Mouse (Mus musculus): ENCODE results near the gene Diaph2. TPM values are rescaled to one million over a fixed set of nuclear protein-coding genes. Genes with fewer than 3 reads are reported as not detected.

The Diaph2 gene
- total and polyA plus RNA-seq, 3 experiments: not detected

GRCm38 (mm10) chrX:130452488-130452823 lies 702.9 kb downstream of the Diaph2 start:
- DNase-seq (ENCODE audit: low spot score): no peak
- no peak for TF ChIP-seq CTCF (IDR thresholded peaks at IDR 0.05; ENCODE audit: low read depth, low read length)
- TF ChIP-seq GATA1 (IDR thresholded peaks at IDR 0.05; ENCODE audit: borderline replicate concordance, low read length): no peak
- TF ChIP-seq TAL1 (conservative IDR thresholded peaks at IDR 0.05; ENCODE audit: low read depth, low read length): no peak
- no peak for TF ChIP-seq GATA2 (IDR thresholded peaks at IDR 0.05; ENCODE audit: borderline replicate concordance, low read depth, low read length)
- no peak for TF ChIP-seq POLR2AphosphoS5 (IDR thresholded peaks at IDR 0.05; ENCODE audit: insufficient replicate concordance, low read depth, low read length)
- no peaks in the 10 kb centered on the region for H3K27me3 ChIP-seq (ENCODE audit: insufficient read depth, low read length)
- ATAC-seq (ENCODE audit: extremely low read depth, insufficient number of reproducible peaks, low FRiP score, poor library complexity, severe bottlenecking): no peak
- no peaks in the 10 kb centered on the region for H3K36me3 ChIP-seq (replicated peaks)
- H3K9me3 ChIP-seq (replicated peaks): no peaks in the 10 kb centered on the region
- H3K4me3 ChIP-seq (ENCODE audit: low read depth, low read length): no peak overlapping the region
- no peaks in the 10 kb centered on the region for H3K4me1 ChIP-seq (ENCODE audit: insufficient read depth, low read depth, low read length)

GRCm38 (mm10) chrX:130473133-130473532 lies 723.6 kb downstream of the Diaph2 start:
- H3K27me3 ChIP-seq (ENCODE audit: insufficient read depth, low read length): no peaks in the 10 kb centered on the region
- TF ChIP-seq GATA2 (IDR thresholded peaks at IDR 0.05; ENCODE audit: borderline replicate concordance, low read depth, low read length) (no peak), CTCF (IDR thresholded peaks at IDR 0.05; ENCODE audit: low read depth, low read length) (no peak), POLR2AphosphoS5 (IDR thresholded peaks at IDR 0.05; ENCODE audit: insufficient replicate concordance, low read depth, low read length) (no peak), TAL1 (conservative IDR thresholded peaks at IDR 0.05; ENCODE audit: low read depth, low read length) (no peak), GATA1 (IDR thresholded peaks at IDR 0.05; ENCODE audit: borderline replicate concordance, low read length) (no peak)
- H3K36me3 ChIP-seq (replicated peaks): no peaks in the 10 kb centered on the region
- DNase-seq (ENCODE audit: low spot score) (no peak), ATAC-seq (ENCODE audit: extremely low read depth, insufficient number of reproducible peaks, low FRiP score, poor library complexity, severe bottlenecking) (no peak)
- no peak overlapping the region for H3K4me3 ChIP-seq (ENCODE audit: low read depth, low read length)
- H3K4me1 ChIP-seq (ENCODE audit: insufficient read depth, low read depth, low read length): no peaks in the 10 kb centered on the region
- no peaks in the 10 kb centered on the region for H3K9me3 ChIP-seq (replicated peaks)

GRCm38 (mm10) chrX:130480877-130481276 lies 731.3 kb downstream of the Diaph2 start:
- ATAC-seq (ENCODE audit: extremely low read depth, insufficient number of reproducible peaks, low FRiP score, poor library complexity, severe bottlenecking) (no peak), DNase-seq (ENCODE audit: low spot score) (no peak)
- H3K27me3 ChIP-seq (ENCODE audit: insufficient read depth, low read length): no peaks in the 10 kb centered on the region
- H3K4me1 ChIP-seq (ENCODE audit: insufficient read depth, low read depth, low read length): no peaks in the 10 kb centered on the region
- no peaks in the 10 kb centered on the region for H3K9me3 ChIP-seq (replicated peaks)
- H3K36me3 ChIP-seq (replicated peaks): no peaks in the 10 kb centered on the region
- TF ChIP-seq GATA2 (IDR thresholded peaks at IDR 0.05; ENCODE audit: borderline replicate concordance, low read depth, low read length) (no peak), POLR2AphosphoS5 (IDR thresholded peaks at IDR 0.05; ENCODE audit: insufficient replicate concordance, low read depth, low read length) (no peak), TAL1 (conservative IDR thresholded peaks at IDR 0.05; ENCODE audit: low read depth, low read length) (no peak), GATA1 (IDR thresholded peaks at IDR 0.05; ENCODE audit: borderline replicate concordance, low read length) (no peak)
- H3K4me3 ChIP-seq (ENCODE audit: low read depth, low read length): no peak overlapping the region

GRCm38 (mm10) chrX:130502680-130503464 lies 753.3 kb downstream of the Diaph2 start:
- no peak overlapping the region for H3K4me3 ChIP-seq (ENCODE audit: low read depth, low read length)
- TF ChIP-seq CTCF (IDR thresholded peaks at IDR 0.05; ENCODE audit: low read depth, low read length) (no peak), TAL1 (conservative IDR thresholded peaks at IDR 0.05; ENCODE audit: low read depth, low read length) (no peak), GATA1 (IDR thresholded peaks at IDR 0.05; ENCODE audit: borderline replicate concordance, low read length) (no peak), POLR2AphosphoS5 (IDR thresholded peaks at IDR 0.05; ENCODE audit: insufficient replicate concordance, low read depth, low read length) (no peak), GATA2 (IDR thresholded peaks at IDR 0.05; ENCODE audit: borderline replicate concordance, low read depth, low read length) (no peak)
- DNase-seq (ENCODE audit: low spot score) (no peak), ATAC-seq (ENCODE audit: extremely low read depth, insufficient number of reproducible peaks, low FRiP score, poor library complexity, severe bottlenecking) (no peak)
- no peaks in the 10 kb centered on the region for H3K36me3 ChIP-seq (replicated peaks)
- H3K9me3 ChIP-seq (replicated peaks): no peaks in the 10 kb centered on the region
- no peaks in the 10 kb centered on the region for H3K4me1 ChIP-seq (ENCODE audit: insufficient read depth, low read depth, low read length)
- peaks cover 3% of the 10 kb centered on the region; the same call in 1 of the 2 replicates for H3K27me3 ChIP-seq (ENCODE audit: insufficient read depth, low read length)

- Histone ChIP-seq H3K27me3 (ENCODE audit: insufficient read depth, low read length) (peaks cover 3% of the 10 kb centered on the region; the same call in 1 of the 2 replicates), H3K4me3 (ENCODE audit: low read depth, low read length) (no peak overlapping the region), H3K36me3 (replicated peaks) (no peaks in the 10 kb centered on the region), H3K4me1 (ENCODE audit: insufficient read depth, low read depth, low read length) (no peaks in the 10 kb centered on the region), H3K9me3 (replicated peaks) (no peaks in the 10 kb centered on the region)
- ATAC-seq (ENCODE audit: extremely low read depth, insufficient number of reproducible peaks, low FRiP score, poor library complexity, severe bottlenecking) (no peak), DNase-seq (ENCODE audit: low spot score) (no peak)
- TF ChIP-seq POLR2AphosphoS5 (IDR thresholded peaks at IDR 0.05; ENCODE audit: insufficient replicate concordance, low read depth, low read length): no peak
- TF ChIP-seq GATA2 (IDR thresholded peaks at IDR 0.05; ENCODE audit: borderline replicate concordance, low read depth, low read length): no peak
- no peak for TF ChIP-seq GATA1 (IDR thresholded peaks at IDR 0.05; ENCODE audit: borderline replicate concordance, low read length)
- TF ChIP-seq TAL1 (conservative IDR thresholded peaks at IDR 0.05; ENCODE audit: low read depth, low read length): no peak
- no peak for TF ChIP-seq CTCF (IDR thresholded peaks at IDR 0.05; ENCODE audit: low read depth, low read length)
These were observed 753.9 kb downstream of the Diaph2 start for GRCm38 (mm10) chrX:130503465-130503860.

GRCm38 (mm10) chrX:130505626-130506025 lies 756.1 kb downstream of the Diaph2 start:
- no peak overlapping the region for H3K4me3 ChIP-seq (ENCODE audit: low read depth, low read length)
- peaks cover 3% of the 10 kb centered on the region; the same call in 1 of the 2 replicates for H3K27me3 ChIP-seq (ENCODE audit: insufficient read depth, low read length)
- TF ChIP-seq GATA2 (IDR thresholded peaks at IDR 0.05; ENCODE audit: borderline replicate concordance, low read depth, low read length) (no peak), TAL1 (conservative IDR thresholded peaks at IDR 0.05; ENCODE audit: low read depth, low read length) (no peak), POLR2AphosphoS5 (IDR thresholded peaks at IDR 0.05; ENCODE audit: insufficient replicate concordance, low read depth, low read length) (no peak), CTCF (IDR thresholded peaks at IDR 0.05; ENCODE audit: low read depth, low read length) (no peak), GATA1 (IDR thresholded peaks at IDR 0.05; ENCODE audit: borderline replicate concordance, low read length) (no peak)
- no peak for DNase-seq (ENCODE audit: low spot score)
- H3K9me3 ChIP-seq (replicated peaks): no peaks in the 10 kb centered on the region
- H3K4me1 ChIP-seq (ENCODE audit: insufficient read depth, low read depth, low read length): no peaks in the 10 kb centered on the region
- no peaks in the 10 kb centered on the region for H3K36me3 ChIP-seq (replicated peaks)
- ATAC-seq (ENCODE audit: extremely low read depth, insufficient number of reproducible peaks, low FRiP score, poor library complexity, severe bottlenecking): no peak
